Mouse (Mus musculus): Measurements from ENCODE around the gene Svop. TPM values are rescaled to one million over a fixed set of nuclear protein-coding genes. Genes with fewer than 3 reads are reported as not detected.

The Svop gene
- total and polyA plus RNA-seq, 2 experiments from 2014 or later: 105 to 175 TPM

DNA sequence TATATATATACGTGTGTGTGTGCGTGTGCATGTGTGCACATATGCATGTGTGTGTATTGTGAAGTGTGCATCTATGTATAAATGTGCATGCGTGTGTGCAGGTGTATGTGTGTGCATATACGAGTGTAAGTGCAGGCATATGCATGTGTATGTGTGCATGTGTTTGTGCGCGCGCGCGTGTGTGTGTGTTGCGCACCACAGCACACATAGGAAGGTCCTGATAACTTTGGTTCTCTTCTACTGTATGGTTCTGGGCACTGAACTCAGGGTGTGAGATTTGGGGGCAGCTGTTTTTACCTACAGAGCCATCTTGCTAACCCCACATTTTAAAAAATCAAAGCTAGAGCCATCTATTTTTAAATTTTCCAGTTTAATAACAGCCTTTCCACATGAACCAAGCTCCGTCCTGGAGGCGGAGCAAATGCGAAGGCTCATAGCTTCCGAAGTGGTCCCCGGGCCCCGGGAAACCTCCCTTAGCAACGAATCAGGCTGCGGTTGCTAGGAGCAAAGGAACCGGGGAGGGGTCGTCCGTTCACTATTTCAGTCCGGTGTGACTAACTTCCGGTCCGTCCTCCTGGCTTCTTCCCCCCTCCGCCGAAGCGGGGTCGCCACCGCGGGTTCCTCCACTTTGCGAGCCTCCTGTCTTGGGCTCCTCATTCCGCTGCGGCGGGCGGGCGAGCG lies 8.5 kb upstream of the Svop start:
- H3K9me3 ChIP-seq (ENCODE audit: low read length): no peaks in the 10 kb centered on the region
- peaks cover 6% of the 10 kb centered on the region; the same call in 1 of the 2 replicates for H3K4me1 ChIP-seq (ENCODE audit: insufficient read depth, low read length)
- H3K36me3 ChIP-seq (ENCODE audit: insufficient read depth, low read length): peaks cover 12% of the 10 kb centered on the region
- H3K4me2 ChIP-seq (ENCODE audit: low read depth, low read length, poor library complexity, severe bottlenecking): peak overlapping the region; percentile 93
- no peaks in the 10 kb centered on the region for H3K27me3 ChIP-seq (ENCODE audit: insufficient read depth, low read length)
- peak overlapping the region; percentile 88 for H3K4me3 ChIP-seq (ENCODE audit: low read depth, low read length)
- TF ChIP-seq CTCF (IDR thresholded peaks at IDR 0.05): no peak
- DNase-seq (ENCODE audit: low spot score): peak; percentile 97
- peak; percentile 89 for ATAC-seq (ENCODE audit: low FRiP score)
- H3K27ac ChIP-seq (ENCODE audit: low read depth, low read length): peak overlapping the region; percentile 73
- WGBS: 6% methylated on average over 37 of the region's 37 CpGs
- H3K9ac ChIP-seq (replicated peaks; ENCODE audit: low read length, poor library complexity, severe bottlenecking): peak overlapping the region; percentile 94

DNA sequence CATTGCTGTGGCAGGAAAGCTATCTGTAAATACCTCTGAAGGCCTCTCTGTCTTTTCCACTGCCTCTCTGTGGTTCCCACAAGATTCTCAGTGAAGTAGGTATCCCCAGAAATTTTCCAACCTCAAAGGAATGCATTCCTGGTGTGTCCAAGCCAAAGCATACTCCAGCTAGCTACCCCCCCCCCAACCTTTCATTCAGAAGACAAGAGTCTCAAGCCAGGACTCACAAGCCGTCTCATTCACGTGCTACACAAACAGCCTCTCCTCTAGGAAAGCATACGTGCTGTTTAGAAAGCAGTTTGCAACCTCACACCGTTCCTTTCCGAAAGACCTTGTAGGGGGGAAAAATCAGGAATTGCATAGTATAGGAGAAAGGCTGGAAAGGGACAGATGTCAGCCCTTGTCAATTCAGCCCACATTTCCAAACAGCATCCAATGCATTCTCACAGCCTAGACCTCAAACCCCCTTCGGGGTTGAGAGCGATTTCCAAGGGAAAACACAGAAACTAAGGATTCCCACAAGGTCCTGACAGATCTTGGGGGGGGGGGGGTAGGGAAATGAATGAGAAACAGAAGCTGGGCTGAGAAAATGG lies 853 bp downstream of the Svop start:
- peak overlapping the region; percentile 56 for H3K4me2 ChIP-seq (ENCODE audit: low read depth, low read length, poor library complexity, severe bottlenecking)
- peak overlapping the region; percentile 55 for H3K4me3 ChIP-seq (ENCODE audit: low read depth, low read length)
- H3K27ac ChIP-seq (ENCODE audit: low read depth, low read length): peak overlapping the region; percentile 93
- ATAC-seq (ENCODE audit: low FRiP score) (peak; percentile 34; the same call in 1 of the 2 replicates), DNase-seq (ENCODE audit: low spot score) (peak; percentile 24)
- H3K36me3 ChIP-seq (ENCODE audit: insufficient read depth, low read length): no peaks in the 10 kb centered on the region
- H3K9ac ChIP-seq (replicated peaks; ENCODE audit: low read length, poor library complexity, severe bottlenecking): peak overlapping the region; percentile 85
- no peak for TF ChIP-seq CTCF (IDR thresholded peaks at IDR 0.05)
- 0 out of 2 replicates have a peak, but pooled peaks cover 3% of the 10 kb centered on the region for H3K4me1 ChIP-seq (ENCODE audit: insufficient read depth, low read length)
- no peaks in the 10 kb centered on the region for H3K9me3 ChIP-seq (ENCODE audit: low read length)
- 7% methylated on average over 7 of the region's 7 CpGs for WGBS
- no peaks in the 10 kb centered on the region for H3K27me3 ChIP-seq (ENCODE audit: insufficient read depth, low read length)

DNA sequence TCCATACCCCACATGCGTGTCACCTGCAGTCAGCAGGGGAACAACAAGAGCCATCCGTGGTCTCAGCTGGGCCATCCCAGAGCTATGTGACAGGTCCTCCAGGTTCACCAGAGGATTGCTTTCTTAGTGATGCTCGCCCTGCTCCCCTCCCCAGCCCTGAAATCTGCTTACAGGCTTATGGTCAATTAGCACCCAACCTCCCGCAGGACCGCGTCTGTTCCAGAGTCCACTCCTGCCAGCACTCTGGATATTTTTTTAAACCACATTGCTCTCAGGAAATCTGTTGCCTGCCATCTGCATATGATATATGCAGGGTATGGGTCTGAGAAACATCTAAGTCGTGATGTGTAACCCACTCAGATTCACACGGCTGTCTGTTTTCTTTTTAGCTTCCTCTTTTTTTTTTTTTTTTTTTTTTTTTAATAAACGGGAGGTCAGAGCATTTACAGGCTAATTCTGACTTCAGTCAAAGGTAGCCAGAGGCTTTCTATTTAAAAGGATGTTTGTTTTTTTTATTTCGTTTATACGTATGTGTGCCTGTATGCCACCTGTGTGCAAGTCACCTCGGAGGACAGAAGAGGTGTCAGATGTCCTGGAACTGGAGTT lies 3.4 kb downstream of the Svop start:
- 73% methylated on average over 12 of the region's 12 CpGs for WGBS
- Histone ChIP-seq H3K4me1 (ENCODE audit: insufficient read depth, low read length) (0 out of 2 replicates have a peak, but pooled peaks cover 3% of the 10 kb centered on the region), H3K27ac (ENCODE audit: low read depth, low read length) (no peak overlapping the region), H3K4me2 (ENCODE audit: low read depth, low read length, poor library complexity, severe bottlenecking) (no peak overlapping the region), H3K9ac (replicated peaks; ENCODE audit: low read length, poor library complexity, severe bottlenecking) (no peak overlapping the region), H3K27me3 (ENCODE audit: insufficient read depth, low read length) (no peaks in the 10 kb centered on the region), H3K9me3 (ENCODE audit: low read length) (no peaks in the 10 kb centered on the region), H3K36me3 (ENCODE audit: insufficient read depth, low read length) (no peaks in the 10 kb centered on the region), H3K4me3 (ENCODE audit: low read depth, low read length) (no peak overlapping the region)
- no peak for TF ChIP-seq CTCF (IDR thresholded peaks at IDR 0.05)
- ATAC-seq (ENCODE audit: low FRiP score): no peak
- DNase-seq (ENCODE audit: low spot score): peak; percentile 31

DNA sequence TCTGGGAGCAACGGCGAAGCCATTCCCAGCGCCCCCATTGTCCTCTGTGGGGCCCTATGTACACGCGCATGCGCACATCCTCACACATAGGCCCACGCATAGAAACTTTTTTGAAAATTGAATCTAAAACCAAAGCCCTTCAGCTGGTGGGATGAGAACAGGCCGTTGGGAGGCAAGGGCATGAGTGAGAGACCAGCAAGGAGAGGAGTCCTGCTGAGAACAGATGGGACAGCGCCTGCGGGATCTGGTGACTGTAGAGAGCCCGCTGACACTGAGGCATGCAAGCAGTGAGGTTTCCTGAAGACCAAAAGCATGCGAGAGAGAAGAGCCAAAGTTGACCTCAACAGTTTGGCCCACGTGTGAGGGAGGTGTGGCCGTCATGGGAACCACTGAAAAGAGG lies 5.9 kb downstream of the Svop start:
- Histone ChIP-seq H3K9ac (replicated peaks; ENCODE audit: low read length, poor library complexity, severe bottlenecking) (no peak overlapping the region), H3K9me3 (ENCODE audit: low read length) (no peaks in the 10 kb centered on the region), H3K27ac (ENCODE audit: low read depth, low read length) (no peak overlapping the region), H3K4me2 (ENCODE audit: low read depth, low read length, poor library complexity, severe bottlenecking) (no peak overlapping the region), H3K27me3 (ENCODE audit: insufficient read depth, low read length) (no peaks in the 10 kb centered on the region), H3K4me3 (ENCODE audit: low read depth, low read length) (no peak overlapping the region), H3K4me1 (ENCODE audit: insufficient read depth, low read length) (0 out of 2 replicates have a peak, but pooled peaks cover 3% of the 10 kb centered on the region), H3K36me3 (ENCODE audit: insufficient read depth, low read length) (no peaks in the 10 kb centered on the region)
- TF ChIP-seq CTCF (IDR thresholded peaks at IDR 0.05): no peak
- ATAC-seq (ENCODE audit: low FRiP score) (no peak), DNase-seq (ENCODE audit: low spot score) (no peak)
- 82% methylated on average over 14 of the region's 14 CpGs for WGBS

DNA sequence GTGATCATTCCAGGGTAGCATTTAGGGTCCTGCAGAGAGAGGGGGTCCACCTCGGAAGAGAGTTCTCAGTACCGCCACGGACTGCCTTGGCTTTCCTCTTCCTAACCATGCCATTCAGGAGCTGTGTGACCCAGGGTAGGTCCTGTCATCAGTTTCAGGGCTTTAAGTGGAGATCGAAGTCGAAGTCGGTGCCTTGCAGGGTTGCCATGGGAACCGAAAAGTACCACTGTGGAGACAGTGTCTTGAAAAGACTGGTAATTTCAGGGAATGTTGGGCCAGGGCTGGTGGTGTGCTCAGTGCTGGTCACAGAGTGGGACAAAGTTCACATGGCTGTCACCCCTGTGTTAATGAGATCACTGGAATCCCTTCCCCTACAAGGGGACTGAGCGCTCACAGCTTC lies 14.4 kb downstream of the Svop start:
- no peak overlapping the region for H3K4me3 ChIP-seq (ENCODE audit: low read depth, low read length)
- H3K27me3 ChIP-seq (ENCODE audit: insufficient read depth, low read length): no peaks in the 10 kb centered on the region
- WGBS: 42% methylated on average over 8 of the region's 8 CpGs
- TF ChIP-seq CTCF (IDR thresholded peaks at IDR 0.05): no peak
- peak; percentile 15 for DNase-seq (ENCODE audit: low spot score)
- no peaks in the 10 kb centered on the region for H3K4me1 ChIP-seq (ENCODE audit: insufficient read depth, low read length)
- no peak overlapping the region for H3K27ac ChIP-seq (ENCODE audit: low read depth, low read length)
- no peak for ATAC-seq (ENCODE audit: low FRiP score)
- no peaks in the 10 kb centered on the region for H3K36me3 ChIP-seq (ENCODE audit: insufficient read depth, low read length)
- H3K9ac ChIP-seq (replicated peaks; ENCODE audit: low read length, poor library complexity, severe bottlenecking): no peak overlapping the region
- H3K4me2 ChIP-seq (ENCODE audit: low read depth, low read length, poor library complexity, severe bottlenecking): no peak overlapping the region
- no peaks in the 10 kb centered on the region for H3K9me3 ChIP-seq (ENCODE audit: low read length)

DNA sequence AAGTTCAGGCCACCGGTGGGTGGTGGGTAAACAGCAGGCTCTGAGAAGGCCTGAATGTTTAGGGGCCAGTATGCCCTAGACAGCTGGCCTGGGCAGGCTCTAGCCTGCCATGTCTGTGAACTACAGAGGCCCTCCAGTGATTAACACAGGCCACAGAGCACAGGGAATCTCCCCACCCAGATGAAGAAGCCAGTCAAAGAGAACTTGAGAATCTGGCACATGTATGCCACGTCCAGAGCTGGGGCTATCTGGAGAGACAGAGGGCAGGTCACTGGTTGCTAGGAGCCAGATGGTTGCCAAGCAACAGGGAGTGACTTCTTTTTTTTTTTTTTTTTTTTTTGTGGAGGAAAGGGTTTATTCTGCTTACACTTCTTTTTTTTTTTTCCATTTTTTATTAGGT lies 19.1 kb downstream of the Svop start:
- no peak for ATAC-seq (ENCODE audit: low FRiP score)
- Histone ChIP-seq H3K9me3 (ENCODE audit: low read length) (no peaks in the 10 kb centered on the region), H3K27ac (ENCODE audit: low read depth, low read length) (no peak overlapping the region), H3K27me3 (ENCODE audit: insufficient read depth, low read length) (no peaks in the 10 kb centered on the region), H3K4me1 (ENCODE audit: insufficient read depth, low read length) (no peaks in the 10 kb centered on the region), H3K9ac (replicated peaks; ENCODE audit: low read length, poor library complexity, severe bottlenecking) (no peak overlapping the region), H3K4me3 (ENCODE audit: low read depth, low read length) (no peak overlapping the region), H3K36me3 (ENCODE audit: insufficient read depth, low read length) (no peaks in the 10 kb centered on the region), H3K4me2 (ENCODE audit: low read depth, low read length, poor library complexity, severe bottlenecking) (no peak overlapping the region)
- 39% methylated on average over 2 of the region's 2 CpGs for WGBS
- no peak for TF ChIP-seq CTCF (IDR thresholded peaks at IDR 0.05)
- peak; percentile 37 for DNase-seq (ENCODE audit: low spot score)
